Mouse (Mus musculus): Measurements from ENCODE around the gene Slc17a3. TPM values are rescaled to one million over a fixed set of nuclear protein-coding genes. Genes with fewer than 3 reads are reported as not detected.

Gene Slc17a3
- polyA plus RNA-seq, 1 experiment from 2014 or later: not detected

DNA sequence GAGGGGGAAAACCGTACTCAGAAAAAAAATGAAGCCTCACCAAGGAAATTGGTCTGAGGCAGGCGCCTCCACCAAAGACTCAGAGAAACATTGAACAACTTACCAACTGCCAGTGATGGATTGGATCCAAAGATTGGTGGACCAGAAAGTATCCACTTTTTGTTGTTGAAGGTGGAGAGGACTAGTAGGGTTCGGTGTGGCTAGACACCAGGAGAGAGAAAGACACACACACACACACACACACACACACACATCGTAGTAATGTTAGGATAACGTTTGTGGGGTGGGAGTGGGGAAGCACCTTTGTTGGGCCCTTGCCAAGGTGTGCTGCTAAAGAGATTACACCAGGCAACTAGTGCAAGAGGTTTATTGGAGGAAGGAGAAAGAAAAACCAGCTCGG, 27.8 kb downstream of the Slc17a3 start:
- no peaks in the 10 kb centered on the region for H3K4me1 ChIP-seq (ENCODE audit: control insufficient read depth, insufficient read depth, low read length)
- H3K4me2 ChIP-seq (ENCODE audit: low read depth, low read length): no peak overlapping the region
- whole genome bisulfite sequencing: 89% methylated on average over 6 of the region's 6 CpGs
- H3K9me3 ChIP-seq (ENCODE audit: control insufficient read depth, low read length): no peaks in the 10 kb centered on the region
- H3K9ac ChIP-seq (replicated peaks; ENCODE audit: low read depth, low read length): no peak overlapping the region
- no peaks in the 10 kb centered on the region for H3K36me3 ChIP-seq (ENCODE audit: control insufficient read depth, insufficient read depth, low read length)
- no peak overlapping the region for H3K27ac ChIP-seq (ENCODE audit: low read depth, low read length)
- H3K4me3 ChIP-seq (ENCODE audit: low read depth, low read length): no peak overlapping the region
- H3K27me3 ChIP-seq (ENCODE audit: control insufficient read depth, insufficient read depth, low read length): no peaks in the 10 kb centered on the region
- no peak for ATAC-seq (ENCODE audit: low read depth)

DNA sequence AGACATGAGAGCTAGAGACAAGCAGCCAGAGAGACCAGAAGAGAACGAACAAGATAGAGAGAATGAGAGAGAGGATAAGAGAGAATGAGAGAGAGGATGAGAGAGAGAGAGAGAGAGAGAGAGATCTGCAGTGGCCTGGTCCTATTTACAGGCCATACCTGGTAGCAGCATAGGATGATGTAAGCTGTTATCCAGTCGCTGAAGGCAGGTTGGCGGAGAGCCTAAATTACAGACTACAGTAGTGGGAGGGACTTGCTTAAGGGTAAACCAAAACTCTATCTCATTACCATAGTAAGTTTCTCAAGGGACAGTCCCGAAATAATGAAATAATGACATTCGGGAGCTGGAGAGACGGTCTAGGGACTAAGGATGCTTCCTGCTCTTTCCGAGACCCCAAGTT, 28.2 kb downstream of the Slc17a3 start, which contains the start of gene Slc17a1:
TSS of gene Slc17a1 (plus strand) at position 346 of the 400 bp plus-strand sequence.
- no peak within 1 kb of the TSS for H3K9ac ChIP-seq (replicated peaks; ENCODE audit: low read depth, low read length)
- H3K9me3 ChIP-seq (ENCODE audit: control insufficient read depth, low read length): no peaks in the 10 kb centered on the region
- no peaks in the 10 kb centered on the region for H3K36me3 ChIP-seq (ENCODE audit: control insufficient read depth, insufficient read depth, low read length)
- no peaks in the 10 kb centered on the region for H3K27me3 ChIP-seq (ENCODE audit: control insufficient read depth, insufficient read depth, low read length)
- H3K4me1 ChIP-seq (ENCODE audit: control insufficient read depth, insufficient read depth, low read length): no peaks in the 10 kb centered on the region
- no peak within 1 kb of the TSS for H3K4me2 ChIP-seq (ENCODE audit: low read depth, low read length)
- ATAC-seq (ENCODE audit: low read depth): no peak
- 89% methylated on average over 7 of the region's 7 CpGs for WGBS
- H3K4me3 ChIP-seq (ENCODE audit: low read depth, low read length): no peak within 1 kb of the TSS
- no peak within 1 kb of the TSS for H3K27ac ChIP-seq (ENCODE audit: low read depth, low read length)

DNA sequence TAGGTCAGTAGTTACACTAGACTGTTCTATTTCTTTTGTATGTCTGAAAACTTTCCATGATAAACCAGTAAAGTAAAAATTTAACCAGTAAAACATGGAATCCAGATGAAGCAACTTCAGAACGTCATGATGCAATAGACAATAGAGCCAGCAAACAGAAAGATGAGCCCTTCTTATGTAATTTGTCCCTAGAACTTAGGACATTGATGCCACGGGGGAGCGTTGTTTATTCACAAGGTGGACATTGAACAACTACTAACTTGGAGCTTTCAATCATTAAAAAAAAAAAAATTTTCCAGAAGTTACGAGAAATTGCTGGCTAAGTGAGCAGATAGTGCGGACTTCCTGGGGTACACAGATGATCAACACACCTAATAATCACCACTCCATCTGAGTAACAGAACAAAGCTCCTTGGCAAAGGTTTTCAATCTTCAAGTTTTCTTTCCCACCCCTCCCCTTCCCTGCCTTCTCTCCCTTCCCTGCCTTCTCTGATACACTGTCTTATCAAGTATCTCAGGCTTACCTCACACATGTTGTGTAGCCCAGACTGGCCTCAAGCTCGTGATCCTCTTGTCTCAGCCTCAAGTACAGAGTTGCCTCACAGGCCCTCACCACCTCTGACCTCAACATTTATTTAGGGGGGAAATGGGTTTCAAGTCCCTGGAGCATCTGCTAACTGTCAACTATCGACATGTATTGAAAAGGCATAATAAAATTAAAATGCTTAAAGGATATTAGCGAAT, 29.7 kb downstream of the Slc17a3 start:
- Histone ChIP-seq H3K27me3 (ENCODE audit: control insufficient read depth, insufficient read depth, low read length) (no peaks in the 10 kb centered on the region), H3K4me3 (ENCODE audit: low read depth, low read length) (no peak overlapping the region), H3K4me2 (ENCODE audit: low read depth, low read length) (no peak overlapping the region), H3K9me3 (ENCODE audit: control insufficient read depth, low read length) (no peaks in the 10 kb centered on the region), H3K36me3 (ENCODE audit: control insufficient read depth, insufficient read depth, low read length) (no peaks in the 10 kb centered on the region), H3K4me1 (ENCODE audit: control insufficient read depth, insufficient read depth, low read length) (no peaks in the 10 kb centered on the region), H3K27ac (ENCODE audit: low read depth, low read length) (no peak overlapping the region), H3K9ac (replicated peaks; ENCODE audit: low read depth, low read length) (no peak overlapping the region)
- ATAC-seq (ENCODE audit: low read depth): no peak
- WGBS: 91% methylated on average over 8 of the region's 8 CpGs

- ATAC-seq (ENCODE audit: low read depth): no peak
- no peaks in the 10 kb centered on the region for H3K4me1 ChIP-seq (ENCODE audit: control insufficient read depth, insufficient read depth, low read length)
- no peak overlapping the region for H3K27ac ChIP-seq (ENCODE audit: low read depth, low read length)
- H3K27me3 ChIP-seq (ENCODE audit: control insufficient read depth, insufficient read depth, low read length): no peaks in the 10 kb centered on the region
- no peak overlapping the region for H3K4me2 ChIP-seq (ENCODE audit: low read depth, low read length)
- H3K4me3 ChIP-seq (ENCODE audit: low read depth, low read length): no peak overlapping the region
- no peaks in the 10 kb centered on the region for H3K9me3 ChIP-seq (ENCODE audit: control insufficient read depth, low read length)
- 80% methylated on average over 3 of the region's 3 CpGs for WGBS
- no peaks in the 10 kb centered on the region for H3K36me3 ChIP-seq (ENCODE audit: control insufficient read depth, insufficient read depth, low read length)
- H3K9ac ChIP-seq (replicated peaks; ENCODE audit: low read depth, low read length): no peak overlapping the region
These were observed 30.8 kb downstream of the Slc17a3 start for GRCm38 (mm10) chr13:23869996-23870395.

DNA sequence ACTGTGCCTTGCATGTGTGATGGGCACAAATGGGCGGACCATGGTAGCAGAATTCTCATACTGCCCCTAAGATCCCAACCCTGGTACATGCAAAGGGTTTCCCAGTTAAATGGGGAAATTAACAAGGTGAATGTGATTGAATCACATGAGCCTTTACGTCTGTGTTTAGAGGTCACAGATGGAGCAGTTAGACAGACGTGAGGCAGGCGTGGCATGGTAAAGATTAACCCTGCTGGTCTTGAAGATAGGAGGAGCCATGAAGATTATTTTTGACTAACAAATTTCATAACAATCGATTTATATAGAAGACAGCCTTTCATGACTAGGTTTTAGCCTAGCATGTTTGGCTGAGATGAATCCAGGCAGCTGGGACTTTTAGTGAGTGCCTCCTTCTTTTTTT, 33.9 kb downstream of the Slc17a3 start:
- H3K36me3 ChIP-seq (ENCODE audit: control insufficient read depth, insufficient read depth, low read length): no peaks in the 10 kb centered on the region
- 86% methylated on average over 5 of the region's 5 CpGs for WGBS
- no peak overlapping the region for H3K27ac ChIP-seq (ENCODE audit: low read depth, low read length)
- no peak overlapping the region for H3K9ac ChIP-seq (replicated peaks; ENCODE audit: low read depth, low read length)
- H3K9me3 ChIP-seq (ENCODE audit: control insufficient read depth, low read length): no peaks in the 10 kb centered on the region
- no peak overlapping the region for H3K4me2 ChIP-seq (ENCODE audit: low read depth, low read length)
- H3K27me3 ChIP-seq (ENCODE audit: control insufficient read depth, insufficient read depth, low read length): no peaks in the 10 kb centered on the region
- no peak for ATAC-seq (ENCODE audit: low read depth)
- H3K4me3 ChIP-seq (ENCODE audit: low read depth, low read length): no peak overlapping the region
- no peaks in the 10 kb centered on the region for H3K4me1 ChIP-seq (ENCODE audit: control insufficient read depth, insufficient read depth, low read length)

GRCm38 (mm10) chr13:23879106-23879505, 39.9 kb downstream of the Slc17a3 start:
- no peak overlapping the region for H3K4me3 ChIP-seq (ENCODE audit: low read depth, low read length)
- 78% methylated on average over 3 of the region's 3 CpGs for WGBS
- no peaks in the 10 kb centered on the region for H3K36me3 ChIP-seq (ENCODE audit: control insufficient read depth, insufficient read depth, low read length)
- no peaks in the 10 kb centered on the region for H3K9me3 ChIP-seq (ENCODE audit: control insufficient read depth, low read length)
- H3K27ac ChIP-seq (ENCODE audit: low read depth, low read length): no peak overlapping the region
- H3K4me2 ChIP-seq (ENCODE audit: low read depth, low read length): no peak overlapping the region
- H3K9ac ChIP-seq (replicated peaks; ENCODE audit: low read depth, low read length): no peak overlapping the region
- H3K27me3 ChIP-seq (ENCODE audit: control insufficient read depth, insufficient read depth, low read length): no peaks in the 10 kb centered on the region
- H3K4me1 ChIP-seq (ENCODE audit: control insufficient read depth, insufficient read depth, low read length): no peaks in the 10 kb centered on the region
- no peak for ATAC-seq (ENCODE audit: low read depth)

- no peaks in the 10 kb centered on the region for H3K4me1 ChIP-seq (ENCODE audit: control insufficient read depth, insufficient read depth, low read length)
- H3K36me3 ChIP-seq (ENCODE audit: control insufficient read depth, insufficient read depth, low read length): no peaks in the 10 kb centered on the region
- ATAC-seq (ENCODE audit: low read depth): no peak
- H3K9me3 ChIP-seq (ENCODE audit: control insufficient read depth, low read length): no peaks in the 10 kb centered on the region
- no peaks in the 10 kb centered on the region for H3K27me3 ChIP-seq (ENCODE audit: control insufficient read depth, insufficient read depth, low read length)
- no peak overlapping the region for H3K27ac ChIP-seq (ENCODE audit: low read depth, low read length)
- H3K4me3 ChIP-seq (ENCODE audit: low read depth, low read length): no peak overlapping the region
- no peak overlapping the region for H3K4me2 ChIP-seq (ENCODE audit: low read depth, low read length)
- H3K9ac ChIP-seq (replicated peaks; ENCODE audit: low read depth, low read length): no peak overlapping the region
- WGBS: 89% methylated on average over 5 of the region's 5 CpGs
These were observed 40.4 kb downstream of the Slc17a3 start for GRCm38 (mm10) chr13:23879636-23880035.

DNA sequence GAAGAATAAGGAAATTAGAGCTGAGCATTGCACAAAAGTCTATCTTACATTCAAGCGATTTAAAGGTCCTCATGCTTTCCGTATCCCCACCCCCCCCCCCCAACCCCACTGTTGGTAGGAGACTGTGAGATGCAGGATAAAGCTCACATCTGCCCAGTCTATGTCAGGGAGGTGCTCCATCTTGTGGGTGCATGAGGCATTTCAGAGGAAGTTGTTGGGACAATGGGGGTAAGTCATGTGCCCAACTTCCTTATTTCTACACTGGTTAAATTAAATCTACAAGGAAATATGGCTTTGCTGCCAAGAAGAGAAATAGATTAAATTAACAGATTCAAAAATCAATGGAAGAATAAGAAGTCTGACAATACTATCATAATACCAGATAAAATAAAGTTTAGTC, 46.3 kb downstream of the Slc17a3 start:
- Histone ChIP-seq H3K4me3 (ENCODE audit: low read depth, low read length) (no peak overlapping the region), H3K9ac (replicated peaks; ENCODE audit: low read depth, low read length) (no peak overlapping the region), H3K36me3 (ENCODE audit: control insufficient read depth, insufficient read depth, low read length) (no peaks in the 10 kb centered on the region), H3K4me1 (ENCODE audit: control insufficient read depth, insufficient read depth, low read length) (no peaks in the 10 kb centered on the region), H3K4me2 (ENCODE audit: low read depth, low read length) (no peak overlapping the region), H3K27ac (ENCODE audit: low read depth, low read length) (no peak overlapping the region), H3K27me3 (ENCODE audit: control insufficient read depth, insufficient read depth, low read length) (no peaks in the 10 kb centered on the region), H3K9me3 (ENCODE audit: control insufficient read depth, low read length) (no peaks in the 10 kb centered on the region)
- no peak for ATAC-seq (ENCODE audit: low read depth)
- WGBS: 41% methylated on average over 2 of the region's 2 CpGs

DNA sequence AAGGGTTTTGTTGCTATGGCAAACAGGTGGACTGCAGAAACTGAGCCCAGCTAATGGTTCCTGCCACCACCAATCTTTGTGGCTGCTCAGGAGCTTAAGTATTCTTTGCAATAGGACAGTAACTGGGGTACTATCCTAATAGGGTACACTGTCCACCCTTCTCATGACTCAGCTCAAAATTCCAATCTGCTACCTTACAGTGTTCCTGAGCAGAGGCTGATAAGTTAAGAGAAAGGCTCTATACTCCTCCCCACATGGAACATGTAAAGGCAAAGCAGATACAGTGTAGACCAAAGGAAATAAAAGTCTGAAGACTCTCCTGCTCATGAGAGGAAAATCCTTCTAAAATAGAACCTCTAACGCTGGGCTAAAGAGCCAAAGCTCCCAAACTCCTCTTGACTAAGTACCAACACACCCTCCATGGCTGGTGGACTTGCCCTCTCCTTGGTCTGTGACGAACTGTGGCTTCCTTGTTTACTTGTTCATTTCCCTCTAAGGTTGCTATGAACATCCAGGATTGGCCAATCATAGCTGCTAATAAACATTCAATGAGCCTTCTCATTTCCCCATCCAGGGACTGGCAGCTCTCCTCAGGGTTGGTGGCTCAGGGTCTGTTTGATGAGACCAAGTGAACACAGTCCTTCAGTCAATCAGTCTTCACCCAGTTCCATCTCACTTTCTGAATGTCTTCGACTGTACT, 47.9 kb downstream of the Slc17a3 start:
- H3K36me3 ChIP-seq (ENCODE audit: control insufficient read depth, insufficient read depth, low read length): no peaks in the 10 kb centered on the region
- H3K9ac ChIP-seq (replicated peaks; ENCODE audit: low read depth, low read length): no peak overlapping the region
- H3K27ac ChIP-seq (ENCODE audit: low read depth, low read length): no peak overlapping the region
- H3K4me1 ChIP-seq (ENCODE audit: control insufficient read depth, insufficient read depth, low read length): no peaks in the 10 kb centered on the region
- no peak overlapping the region for H3K4me3 ChIP-seq (ENCODE audit: low read depth, low read length)
- H3K27me3 ChIP-seq (ENCODE audit: control insufficient read depth, insufficient read depth, low read length): no peaks in the 10 kb centered on the region
- no peaks in the 10 kb centered on the region for H3K9me3 ChIP-seq (ENCODE audit: control insufficient read depth, low read length)
- ATAC-seq (ENCODE audit: low read depth): no peak
- H3K4me2 ChIP-seq (ENCODE audit: low read depth, low read length): no peak overlapping the region
- WGBS: 83% methylated on average over 3 of the region's 3 CpGs

Measured in neural tube, embryonic 14.5 days (tissue).